Mouse (Mus musculus) hindbrain, embryonic 13.5 days (tissue): ENCODE data around the gene Alpi. TPM values are rescaled to one million over a fixed set of nuclear protein-coding genes. Genes with fewer than 3 reads are reported as not detected.

ENCODE experiments used
- ATAC-seq: fragments of 200-750 bp; cut with Nextera tagmentation; 2 replicates; pipeline ENCODE4 v1.8.0; 2017; ENCODE audit warnings: moderate TSS enrichment; ENCODE audit not compliant: low FRiP score
- H3K27ac ChIP-seq: fragments of 300-500 bp; sonication (generic); 2 replicates; pipeline ENCODE4 v1.5.1; 2015; ENCODE audit warnings: inconsistent platforms, mild to moderate bottlenecking, moderate library complexity
- H3K27me3 ChIP-seq: fragments of 300-500 bp; sonication (generic); 2 replicates; pipeline ENCODE4 v1.6.1; 2015; ENCODE audit warnings: mild to moderate bottlenecking, inconsistent platforms
- H3K36me3 ChIP-seq: fragments of 300-500 bp; sonication (generic); 2 replicates; pipeline ENCODE4 v1.6.1; 2015; ENCODE audit warnings: mild to moderate bottlenecking, inconsistent platforms
- H3K4me1 ChIP-seq: fragments of 300-500 bp; sonication (generic); replicated peaks from 2 replicates; pipeline ENCODE4 v1.6.1; 2015; ENCODE audit warnings: inconsistent platforms
- H3K4me2 ChIP-seq: fragments of 300-500 bp; sonication (generic); 2 replicates; pipeline ENCODE4 v1.6.1; 2015; ENCODE audit warnings: inconsistent platforms, mild to moderate bottlenecking, moderate library complexity
- H3K4me3 ChIP-seq: fragments of 300-500 bp; sonication (generic); 2 replicates; pipeline ENCODE4 v1.5.1; 2015; ENCODE audit warnings: mild to moderate bottlenecking, inconsistent platforms
- H3K9ac ChIP-seq: fragments of 300-500 bp; sonication (generic); 2 replicates; pipeline ENCODE4 v1.6.1; 2015; ENCODE audit warnings: mild to moderate bottlenecking, inconsistent platforms
- H3K9me3 ChIP-seq: fragments of 300-500 bp; sonication (generic); 2 replicates; pipeline ENCODE4 v1.6.1; 2016; ENCODE audit warnings: inconsistent platforms
- WGBS: fragments of 180-500 bp; shearing (Covaris S2); methylation state at CpG from one replicate; pipeline ENCODE4 v1.1.7; 2015; 5-methylcytosine and 5-hydroxymethylcytosine counted together
- polyA plus RNA-seq: library from polyadenylated mRNA; unstranded; fragments of >200 nt; fragmentation: Nextera tagmentation; extraction: Ambion mirVana; gene quantifications from 2 replicates; pipeline ENCODE4 v1.2.1, GENCODE M21; 2015

The Alpi gene
- polyA plus RNA-seq, 1 experiment from 2014 or later, result not detected

DNA sequence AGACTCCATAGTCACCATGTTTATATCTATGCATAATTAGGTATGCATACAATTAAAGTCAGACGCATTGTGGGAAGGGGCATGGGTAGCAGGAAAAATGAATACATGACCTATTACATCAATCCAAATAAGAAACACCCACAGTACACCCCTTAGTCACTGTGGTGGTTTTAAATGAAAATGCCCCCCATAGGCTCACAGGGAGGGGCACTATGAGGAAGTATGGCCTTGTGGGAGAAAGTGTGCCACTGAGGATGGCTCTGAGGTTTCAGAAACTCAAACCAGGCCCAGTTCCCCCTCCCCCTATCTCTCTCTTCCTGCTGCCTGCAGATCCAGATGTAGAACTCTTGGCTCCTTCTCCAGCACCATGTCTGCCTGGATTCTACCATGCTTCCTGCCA lies 2.5 kb upstream of the Alpi start:
- Histone ChIP-seq H3K9me3 (no peaks in the 10 kb centered on the region), H3K9ac (no peak overlapping the region), H3K4me3 (no peak overlapping the region), H3K27ac (no peak overlapping the region), H3K4me2 (no peak overlapping the region), H3K36me3 (no peaks in the 10 kb centered on the region), H3K27me3 (peaks cover 10% of the 10 kb centered on the region), H3K4me1 (no peaks in the 10 kb centered on the region)
- ATAC-seq, result no peak
- WGBS, result 58% methylated on average over 1 of the region's 1 CpGs

DNA sequence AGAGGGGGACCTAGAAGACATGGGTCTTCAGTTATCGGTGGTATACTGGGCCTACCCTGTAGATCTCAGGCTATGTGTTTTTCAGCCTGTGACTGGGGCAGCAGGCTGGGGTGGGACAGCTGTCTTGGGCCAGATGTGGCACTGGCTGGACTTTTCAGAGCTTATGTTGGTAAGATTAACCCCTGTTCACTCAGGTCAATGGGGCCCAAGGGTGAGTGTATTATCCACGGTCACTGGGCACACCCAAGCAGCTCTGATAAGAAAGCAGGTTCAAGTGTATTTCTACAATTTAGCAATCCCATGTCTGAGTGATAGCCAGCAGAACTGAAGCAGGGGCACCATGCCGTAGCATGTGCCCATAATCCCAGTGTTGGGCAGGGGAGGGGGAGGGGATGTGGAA lies 708 bp upstream of the Alpi start:
- Histone ChIP-seq H3K27ac (no peak overlapping the region), H3K9ac (no peak overlapping the region), H3K4me1 (peaks cover 6% of the 10 kb centered on the region), H3K4me2 (no peak overlapping the region), H3K9me3 (no peaks in the 10 kb centered on the region), H3K4me3 (no peak overlapping the region), H3K27me3 (peaks cover 17% of the 10 kb centered on the region), H3K36me3 (no peaks in the 10 kb centered on the region)
- ATAC-seq, result no peak
- WGBS, result 85% methylated on average over 3 of the region's 3 CpGs

GRCm38 (mm10) chr1:87098358-87098975 lies 2.9 kb downstream of the Alpi start:
- Histone ChIP-seq H3K27me3 (peaks cover 24% of the 10 kb centered on the region), H3K4me1 (peaks cover 6% of the 10 kb centered on the region), H3K4me3 (no peak overlapping the region), H3K4me2 (peak overlapping the region; percentile 37), H3K36me3 (no peaks in the 10 kb centered on the region), H3K27ac (no peak overlapping the region), H3K9ac (no peak overlapping the region), H3K9me3 (no peaks in the 10 kb centered on the region)
- 0 out of 2 replicates have a peak, but pooled peaks have one; percentile 65 for ATAC-seq
- WGBS, result 15% methylated on average over 30 of the region's 30 CpGs

- Histone ChIP-seq H3K9me3 (no peaks in the 10 kb centered on the region), H3K27ac (no peak overlapping the region), H3K9ac (no peak overlapping the region), H3K36me3 (no peaks in the 10 kb centered on the region), H3K27me3 (peaks cover 24% of the 10 kb centered on the region), H3K4me3 (no peak overlapping the region), H3K4me1 (peaks cover 6% of the 10 kb centered on the region), H3K4me2 (no peak overlapping the region)
- no peak for ATAC-seq
- 82% methylated on average over 8 of the region's 8 CpGs for WGBS
These were observed 5.8 kb downstream of the Alpi start for GRCm38 (mm10) chr1:87095642-87096041.

DNA sequence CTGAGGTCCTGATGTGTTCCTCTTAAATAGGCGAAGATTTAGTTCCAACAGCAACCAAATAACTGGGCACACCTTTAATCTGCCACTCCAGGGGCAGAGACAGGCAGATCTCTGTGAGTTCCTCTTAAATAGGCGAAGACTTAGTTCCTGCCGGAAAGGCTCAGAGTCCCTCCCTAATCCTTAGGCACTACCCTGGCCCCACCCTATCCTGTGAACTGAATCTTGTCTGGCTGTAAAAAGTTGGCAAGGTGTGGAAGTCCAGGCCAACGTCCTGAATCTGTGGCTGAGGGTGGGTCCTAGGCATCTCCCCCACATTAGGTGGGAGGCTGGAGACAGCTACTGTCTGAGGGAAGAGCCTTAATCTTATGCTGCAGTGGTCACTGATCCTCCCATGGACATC lies 11.6 kb downstream of the Alpi start, which contains the start of gene Alppl2:
TSS of gene Alppl2 (minus strand) at position 101 of the 400 bp plus-strand sequence.
- H3K4me2 ChIP-seq, result no peak within 1 kb of the TSS
- no peaks in the 10 kb centered on the region for H3K4me1 ChIP-seq
- no peak within 1 kb of the TSS for H3K9ac ChIP-seq
- H3K27ac ChIP-seq, result no peak within 1 kb of the TSS
- no peaks in the 10 kb centered on the region for H3K27me3 ChIP-seq
- no peaks in the 10 kb centered on the region for H3K36me3 ChIP-seq
- no peak for ATAC-seq
- 81% methylated on average over 4 of the region's 4 CpGs for WGBS
- no peak within 1 kb of the TSS for H3K4me3 ChIP-seq
- H3K9me3 ChIP-seq, result no peaks in the 10 kb centered on the region

- 89% methylated on average over 11 of the region's 11 CpGs for WGBS
- ATAC-seq, result no peak
These were observed 12.2 kb downstream of the Alpi start for GRCm38 (mm10) chr1:87089251-87089650.

GRCm38 (mm10) chr1:87086964-87087363 lies 14.4 kb downstream of the Alpi start:
- no peak overlapping the region for H3K9ac ChIP-seq
- H3K4me1 ChIP-seq, result no peaks in the 10 kb centered on the region
- H3K27ac ChIP-seq, result no peak overlapping the region
- WGBS, result 78% methylated on average over 17 of the region's 17 CpGs
- H3K36me3 ChIP-seq, result no peaks in the 10 kb centered on the region
- no peak for ATAC-seq
- H3K4me2 ChIP-seq, result no peak overlapping the region
- no peak overlapping the region for H3K4me3 ChIP-seq
- H3K27me3 ChIP-seq, result no peaks in the 10 kb centered on the region
- H3K9me3 ChIP-seq, result no peaks in the 10 kb centered on the region

More at GRCm38 (mm10) chr1:87089251-87089650, 12.2 kb downstream of the Alpi start:
- Histone ChIP-seq H3K9ac (no peak overlapping the region), H3K4me2 (no peak overlapping the region), H3K9me3 (no peaks in the 10 kb centered on the region), H3K27me3 (no peaks in the 10 kb centered on the region), H3K4me1 (no peaks in the 10 kb centered on the region), H3K36me3 (no peaks in the 10 kb centered on the region), H3K4me3 (no peak overlapping the region), H3K27ac (no peak overlapping the region)

DNA sequence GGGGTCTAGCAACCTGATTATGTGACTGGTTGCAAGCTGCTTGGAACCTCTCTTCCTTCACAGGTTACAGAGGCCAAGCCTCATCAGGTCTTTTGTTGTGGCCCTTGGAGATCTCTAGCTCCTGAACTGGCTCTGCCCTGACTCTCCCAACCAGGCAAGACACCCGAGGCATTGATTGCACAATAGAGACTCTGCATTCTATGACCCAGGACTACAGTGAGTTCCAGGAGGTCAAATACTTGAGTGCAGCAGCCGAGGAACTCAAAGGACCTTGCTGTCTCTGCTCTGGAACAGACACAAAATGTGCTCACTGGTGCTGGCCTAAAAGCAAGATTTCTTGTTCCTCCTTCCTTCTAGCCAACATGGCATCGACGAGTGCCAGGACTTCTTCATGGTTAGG lies 15.2 kb downstream of the Alpi start:
- Histone ChIP-seq H3K4me2 (no peak overlapping the region), H3K36me3 (no peaks in the 10 kb centered on the region), H3K4me1 (no peaks in the 10 kb centered on the region), H3K4me3 (no peak overlapping the region), H3K9me3 (no peaks in the 10 kb centered on the region), H3K27ac (no peak overlapping the region), H3K27me3 (no peaks in the 10 kb centered on the region), H3K9ac (no peak overlapping the region)
- ATAC-seq, result no peak
- 63% methylated on average over 4 of the region's 4 CpGs for WGBS

GRCm38 (mm10) chr1:87073776-87074175 lies 27.6 kb downstream of the Alpi start:
- Histone ChIP-seq H3K27me3 (no peaks in the 10 kb centered on the region), H3K4me3 (no peak overlapping the region), H3K4me2 (no peak overlapping the region), H3K36me3 (no peaks in the 10 kb centered on the region), H3K9me3 (no peaks in the 10 kb centered on the region), H3K9ac (no peak overlapping the region), H3K4me1 (peaks cover 9% of the 10 kb centered on the region; the same call in 1 of the 2 replicates), H3K27ac (no peak overlapping the region)
- no peak for ATAC-seq
- 86% methylated on average over 8 of the region's 8 CpGs for WGBS

- no peak; the same call in 1 of the 2 replicates for ATAC-seq
- H3K9ac ChIP-seq, result no peak overlapping the region
- WGBS, result 53% methylated on average over 16 of the region's 16 CpGs
- H3K4me1 ChIP-seq, result peaks cover 9% of the 10 kb centered on the region; the same call in 1 of the 2 replicates
- no peak overlapping the region for H3K27ac ChIP-seq
- no peaks in the 10 kb centered on the region for H3K9me3 ChIP-seq
- H3K4me2 ChIP-seq, result no peak overlapping the region
- no peaks in the 10 kb centered on the region for H3K27me3 ChIP-seq
- H3K36me3 ChIP-seq, result no peaks in the 10 kb centered on the region
- no peak overlapping the region for H3K4me3 ChIP-seq
These were observed 30.7 kb downstream of the Alpi start for GRCm38 (mm10) chr1:87070720-87071119.

- no peak overlapping the region for H3K9ac ChIP-seq
- no peaks in the 10 kb centered on the region for H3K27me3 ChIP-seq
These were observed 40.5 kb downstream of the Alpi start for GRCm38 (mm10) chr1:87060913-87061312.

GRCm38 (mm10) chr1:87059042-87059665 lies 42.3 kb downstream of the Alpi start:
- no peaks in the 10 kb centered on the region for H3K27me3 ChIP-seq
- no peaks in the 10 kb centered on the region for H3K36me3 ChIP-seq
- no peaks in the 10 kb centered on the region for H3K9me3 ChIP-seq
- no peak for ATAC-seq
- H3K4me3 ChIP-seq, result no peak overlapping the region
- H3K27ac ChIP-seq, result no peak overlapping the region
- H3K9ac ChIP-seq, result no peak overlapping the region
- no peak overlapping the region for H3K4me2 ChIP-seq
- WGBS, result 79% methylated on average over 8 of the region's 8 CpGs
- H3K4me1 ChIP-seq, result no peaks in the 10 kb centered on the region

More at GRCm38 (mm10) chr1:87060913-87061312, 40.5 kb downstream of the Alpi start:
- no peak for ATAC-seq
- H3K4me2 ChIP-seq, result no peak overlapping the region
- no peaks in the 10 kb centered on the region for H3K36me3 ChIP-seq
- H3K4me3 ChIP-seq, result no peak overlapping the region
- H3K27ac ChIP-seq, result no peak overlapping the region
- no peaks in the 10 kb centered on the region for H3K4me1 ChIP-seq
- no peaks in the 10 kb centered on the region for H3K9me3 ChIP-seq

GRCm38 (mm10) chr1:87057075-87057474 lies 44.3 kb downstream of the Alpi start:
- H3K4me3 ChIP-seq, result no peak overlapping the region
- WGBS, result 81% methylated on average over 4 of the region's 4 CpGs
- no peak overlapping the region for H3K4me2 ChIP-seq
- no peaks in the 10 kb centered on the region for H3K4me1 ChIP-seq
- no peaks in the 10 kb centered on the region for H3K27me3 ChIP-seq
- no peak overlapping the region for H3K27ac ChIP-seq
- H3K36me3 ChIP-seq, result 0 out of 2 replicates have a peak, but pooled peaks cover 3% of the 10 kb centered on the region
- no peak overlapping the region for H3K9ac ChIP-seq
- no peak for ATAC-seq
- no peaks in the 10 kb centered on the region for H3K9me3 ChIP-seq
